Mouse (Mus musculus) testis, adult 2 months (tissue): ENCODE data around the gene Cntnap2.

Experiments
- CTCF ChIP-seq: fragments of 200-500 bp; IDR thresholded peaks from 2 replicates; pipeline ENCODE4 v1.5.1; 2012; ENCODE audit warnings: low read depth, mild to moderate bottlenecking, inconsistent platforms, low read length, moderate library complexity; ENCODE audit not compliant: control insufficient read depth, insufficient read depth, insufficient replicate concordance
- POLR2A ChIP-seq: fragments of 200-500 bp; IDR thresholded peaks from 2 replicates; pipeline ENCODE4 v1.6.1; 2012; ENCODE audit warnings: low read depth, mild to moderate bottlenecking, inconsistent platforms, low read length, moderate library complexity; ENCODE audit not compliant: control insufficient read depth

DNA sequence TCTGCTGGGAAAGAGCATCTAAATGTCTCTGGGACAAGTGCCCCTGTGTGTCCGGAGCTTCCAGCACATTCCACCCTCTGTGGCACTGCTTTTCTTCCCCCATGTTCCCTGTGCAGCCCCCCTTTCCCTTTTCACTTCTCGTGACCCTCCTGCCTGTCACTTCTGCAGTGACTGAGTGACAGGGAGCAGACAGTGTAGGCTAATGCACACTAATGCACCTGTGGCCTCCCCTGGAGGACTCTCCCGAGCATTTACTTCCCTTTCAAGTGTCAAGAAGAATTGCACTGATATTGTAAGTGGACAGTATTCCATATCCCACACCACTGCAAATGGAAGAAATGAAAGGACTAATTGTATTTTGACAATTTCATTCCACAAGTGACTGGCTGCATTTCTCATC is 2208.1 kb downstream of the Cntnap2 start:
- no peak for TF ChIP-seq CTCF
- no peak for TF ChIP-seq POLR2A
